Mouse (Mus musculus) ES-E14 (cell line): ENCODE data around the gene Gm48552.

Experiments used
- CHD2 ChIP-seq: IDR thresholded peaks from 2 replicates; pipeline ENCODE4 v1.6.1; 2014; ENCODE audit warnings: mild to moderate bottlenecking, low read depth, low read length, inconsistent platforms
- HCFC1 ChIP-seq: IDR thresholded peaks from 2 replicates; pipeline ENCODE4 v1.6.1; 2012; ENCODE audit warnings: low read length, inconsistent platforms, borderline replicate concordance; ENCODE audit not compliant: insufficient read depth
- MAFK ChIP-seq: IDR thresholded peaks from 2 replicates; pipeline ENCODE4 v1.6.1; 2014; ENCODE audit warnings: mild to moderate bottlenecking, low read depth, low read length, inconsistent platforms; ENCODE audit not compliant: insufficient read depth

DNA sequence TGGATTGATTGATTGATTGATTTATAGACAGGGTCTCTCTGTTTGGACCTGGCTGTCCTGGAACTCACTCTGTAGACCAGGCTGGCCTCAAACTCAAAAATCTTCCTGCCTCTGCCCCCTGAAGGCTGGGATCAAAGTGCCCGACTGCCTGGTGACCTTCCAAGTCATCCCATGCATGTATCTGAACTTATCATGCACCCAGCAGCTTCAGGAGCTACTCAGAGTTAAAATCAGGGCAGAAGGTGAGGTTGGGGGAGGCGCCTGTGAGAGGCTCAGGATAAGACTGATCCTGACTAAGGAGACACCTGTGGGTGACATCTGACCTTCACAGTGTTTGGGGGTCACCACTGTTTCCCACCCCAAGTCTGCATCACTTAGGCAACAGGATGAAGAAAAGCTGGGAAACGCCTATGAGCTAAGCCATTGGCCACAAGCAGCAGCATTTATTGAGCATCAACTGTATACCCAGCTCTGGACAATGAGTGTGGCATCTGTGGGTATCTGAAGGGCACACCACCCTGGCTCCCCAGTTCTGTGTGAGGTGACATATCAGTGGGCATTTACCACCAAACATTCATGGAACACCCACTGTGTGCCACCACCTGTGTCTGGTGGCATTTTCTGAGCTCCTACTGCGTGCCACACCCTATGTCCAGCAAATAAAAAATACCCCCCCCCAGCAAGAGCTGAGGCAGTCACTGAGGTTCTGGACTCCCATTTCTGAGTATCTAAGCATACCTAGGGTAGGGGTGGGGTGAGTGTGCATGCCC, 34.9 kb downstream of the Gm48552 start:
- TF ChIP-seq MAFK (no peak), CHD2 (no peak), HCFC1 (no peak)
